Mouse (Mus musculus) brain, embryonic 18.5 days (tissue): ENCODE measurements at regions not wholly inside any gene's neighbourhood (a gene's known extent, or its start where the extent isn't known, plus 50 kb on each side); places are given as distances from the start of the nearest gene placed in this dataset.

Experiments used
- DNase-seq: peaks from one replicate; pipeline ENCODE4 v3.0.0-alpha.2; 2012; ENCODE audit warnings: low read depth, low spot score

- DNase-seq, result no peak
Measured at GRCm38 (mm10) chr15:37166744-37167143, 159.2 kb upstream of the Zfp706 start.

- DNase-seq, result no peak
Measured at GRCm38 (mm10) chr15:37165887-37166507, 158.4 kb upstream of the Zfp706 start.

GRCm38 (mm10) chr15:37165216-37165615 lies 157.6 kb upstream of the Zfp706 start:
- no peak for DNase-seq

DNA sequence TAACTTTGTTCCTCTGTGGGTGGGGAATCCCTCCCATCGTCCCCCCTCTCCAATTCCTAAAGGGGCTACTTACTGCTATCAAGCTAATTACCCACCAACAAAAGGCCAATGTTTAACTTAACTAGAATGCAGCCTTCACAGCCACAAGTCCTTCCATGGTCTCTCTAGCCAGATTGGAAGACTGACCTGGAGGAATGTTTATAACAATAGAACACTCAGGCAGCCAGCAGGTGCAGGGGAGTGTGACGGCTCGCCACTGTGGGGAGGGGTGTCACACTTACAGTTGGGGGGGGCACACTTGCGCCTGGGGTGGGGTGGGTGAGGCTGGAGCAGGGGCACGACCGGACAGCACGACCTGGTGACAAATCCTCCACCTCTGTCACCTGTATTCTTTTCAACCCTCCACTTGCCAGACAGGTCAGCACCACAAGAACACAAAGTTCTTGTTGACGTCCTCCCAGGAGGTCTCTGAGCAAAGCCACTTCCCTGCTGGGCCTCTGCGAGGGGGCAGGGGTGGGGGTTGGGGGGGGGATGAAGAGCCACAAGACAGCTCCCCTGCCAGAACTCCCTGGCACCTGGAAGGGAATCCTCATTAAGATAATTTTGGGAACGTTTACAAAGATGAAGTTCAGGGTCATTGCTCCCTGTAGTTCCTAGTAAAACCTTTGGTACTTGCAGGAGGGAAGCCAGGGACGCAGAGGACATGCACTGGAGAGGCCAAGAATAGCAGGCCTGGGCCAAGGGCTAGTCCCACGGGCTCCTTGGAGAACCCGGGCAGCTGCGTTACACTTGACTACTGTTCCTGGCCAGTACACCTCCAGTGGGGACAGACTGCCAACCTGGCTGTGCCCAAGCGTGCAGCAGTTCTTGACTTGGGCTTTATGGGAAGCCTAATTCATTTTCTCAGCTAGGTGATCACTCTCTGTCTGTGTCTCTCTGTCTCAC lies 156.9 kb upstream of the Zfp706 start:
- DNase-seq, result no peak

- DNase-seq, result no peak
Measured at GRCm38 (mm10) chr15:37159956-37160355, 152.4 kb upstream of the Zfp706 start.

DNA sequence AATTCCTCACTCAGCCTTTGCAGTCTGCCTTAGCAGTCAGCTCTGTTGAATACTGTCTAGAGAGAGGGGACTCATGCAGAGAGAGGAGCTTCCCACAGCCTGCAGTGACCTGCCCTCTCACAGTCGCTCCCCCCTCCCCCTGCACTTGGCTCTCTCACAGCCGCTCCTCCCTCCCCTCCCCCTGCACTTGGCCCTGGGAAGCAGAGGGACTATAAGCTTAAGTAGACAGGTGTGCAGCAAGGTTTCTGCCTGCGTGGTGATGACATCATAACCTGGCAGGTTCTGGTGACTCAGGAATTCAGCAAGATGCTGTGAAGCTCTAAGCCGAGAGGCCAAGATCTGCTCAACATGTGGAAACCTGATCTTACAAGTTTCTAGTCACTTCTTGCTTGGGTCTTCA lies 151.8 kb upstream of the Zfp706 start:
- no peak for DNase-seq

DNA sequence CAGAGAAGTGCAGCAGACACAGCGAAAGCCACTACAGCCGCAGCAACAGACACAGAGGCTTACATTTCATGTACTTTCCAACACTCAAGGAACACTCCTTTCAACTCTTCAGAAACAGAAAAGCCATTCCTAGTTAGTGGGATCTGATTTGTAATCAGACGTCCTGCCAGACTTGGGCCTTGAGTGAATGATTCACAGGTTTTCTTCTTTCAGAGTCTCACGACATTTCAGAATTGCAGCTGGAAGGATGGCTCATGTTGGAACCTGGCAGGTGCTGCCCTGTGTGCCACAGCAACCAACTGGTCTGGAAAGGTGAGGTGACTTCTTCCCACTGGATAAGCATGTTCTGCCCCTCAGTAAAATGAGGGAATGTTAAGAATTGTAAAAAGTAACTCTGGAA lies 149.8 kb upstream of the Zfp706 start:
- no peak for DNase-seq

- DNase-seq, result no peak
Measured at GRCm38 (mm10) chr15:37154934-37155333, 147.4 kb upstream of the Zfp706 start.

DNA sequence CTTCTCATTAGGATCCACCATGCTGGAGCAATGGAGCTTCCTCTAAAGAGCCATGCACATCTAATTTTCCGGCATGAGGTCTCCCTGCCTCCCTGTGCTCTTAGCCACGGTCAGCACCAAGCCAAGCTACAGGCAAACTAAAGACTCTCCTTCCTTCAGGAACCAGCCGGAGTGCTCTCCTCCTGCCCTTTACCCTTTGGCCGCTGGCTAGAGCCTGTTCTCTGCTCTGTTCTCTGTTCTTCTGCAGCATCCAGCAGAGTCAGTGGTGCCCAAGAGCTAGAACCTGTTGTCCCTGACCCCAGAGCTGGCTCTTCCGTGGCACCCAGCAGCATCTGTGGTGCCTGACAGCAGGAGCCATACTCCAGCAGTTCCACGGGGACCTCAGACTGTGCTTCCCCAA lies 145.6 kb upstream of the Zfp706 start:
- no peak for DNase-seq

DNA sequence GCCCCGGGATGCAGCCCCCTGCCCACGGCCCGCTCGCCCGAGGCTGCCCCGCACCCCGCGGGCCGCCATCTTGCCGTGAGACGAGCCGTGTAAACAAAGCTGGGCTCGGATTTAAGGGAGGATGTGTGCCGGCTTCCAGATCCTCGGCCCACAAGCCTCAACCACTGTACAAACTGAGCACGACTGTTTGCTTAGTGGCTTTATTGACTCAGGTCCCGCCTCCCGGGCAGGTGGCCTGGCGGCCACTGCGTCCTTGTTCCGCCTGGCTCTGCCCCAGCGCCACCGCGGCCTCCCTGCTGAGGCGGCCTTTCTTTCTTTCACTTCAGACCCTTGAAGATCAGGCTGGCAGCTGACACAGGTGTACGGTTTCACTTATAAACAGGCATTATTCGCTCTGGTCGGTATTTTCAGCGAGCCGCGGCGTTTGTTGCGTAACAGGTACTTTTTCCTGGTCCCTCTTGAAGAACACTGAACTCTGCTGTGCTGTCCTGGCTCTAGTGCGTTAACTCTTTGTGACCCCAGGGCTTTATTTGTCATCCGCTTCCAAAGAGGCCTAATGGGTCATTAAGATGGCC lies 128.1 kb upstream of the Zfp706 start:
- DNase-seq, result no peak

DNA sequence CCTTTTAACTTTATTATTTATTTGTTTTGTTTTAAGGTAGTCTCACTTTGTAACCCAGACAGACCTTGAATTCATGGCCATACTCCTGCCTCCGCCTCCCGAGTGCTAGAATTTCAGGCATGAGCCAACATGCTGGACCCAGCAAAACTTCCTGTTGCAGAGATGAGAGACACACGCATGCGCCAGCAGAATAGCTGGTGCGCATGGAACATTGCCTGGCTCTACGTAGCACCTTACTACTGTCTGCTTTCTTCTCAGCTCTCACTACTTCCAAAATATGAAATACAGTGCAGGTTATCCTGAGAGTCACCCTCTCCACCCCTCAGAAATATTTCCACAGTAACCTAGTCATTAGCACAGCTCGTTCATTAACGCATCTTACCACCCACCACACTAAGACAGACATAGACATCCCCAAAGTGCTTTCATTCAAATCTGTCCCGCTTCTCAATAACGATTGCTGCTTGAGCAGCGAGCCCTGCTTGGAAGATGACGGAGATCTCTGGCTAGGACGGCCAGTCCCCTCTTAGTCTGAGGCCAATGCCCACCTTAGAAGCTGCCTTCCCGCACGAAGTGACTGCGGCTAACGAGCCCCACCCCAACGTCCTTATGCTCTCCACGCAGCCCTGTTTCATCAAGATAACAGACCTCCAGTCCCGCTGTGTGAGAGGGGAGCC lies 127.5 kb upstream of the Zfp706 start:
- no peak for DNase-seq

DNA sequence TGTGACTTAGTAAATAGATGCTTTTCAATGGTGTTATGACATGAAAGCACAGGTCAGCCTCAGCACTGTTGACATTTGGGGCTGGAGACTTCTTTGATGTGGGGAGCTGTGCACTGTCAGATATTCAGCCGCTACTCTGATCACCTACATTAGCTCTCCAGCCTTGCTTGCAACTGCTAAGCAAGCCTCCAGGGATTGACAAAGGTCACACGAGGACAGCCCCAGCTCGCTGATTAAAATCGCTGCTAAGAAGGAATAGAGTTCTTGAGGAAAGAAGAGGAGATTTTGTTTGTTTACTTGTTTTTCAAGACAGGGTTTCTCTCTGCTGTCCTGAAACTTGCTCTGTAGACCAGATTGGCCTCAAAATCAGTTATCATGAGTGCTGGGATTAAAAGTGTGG lies 126.8 kb upstream of the Zfp706 start:
- no peak for DNase-seq

- peak; percentile 64 for DNase-seq
Measured at GRCm38 (mm10) chr15:37133916-37134315, 126.3 kb upstream of the Zfp706 start.

DNA sequence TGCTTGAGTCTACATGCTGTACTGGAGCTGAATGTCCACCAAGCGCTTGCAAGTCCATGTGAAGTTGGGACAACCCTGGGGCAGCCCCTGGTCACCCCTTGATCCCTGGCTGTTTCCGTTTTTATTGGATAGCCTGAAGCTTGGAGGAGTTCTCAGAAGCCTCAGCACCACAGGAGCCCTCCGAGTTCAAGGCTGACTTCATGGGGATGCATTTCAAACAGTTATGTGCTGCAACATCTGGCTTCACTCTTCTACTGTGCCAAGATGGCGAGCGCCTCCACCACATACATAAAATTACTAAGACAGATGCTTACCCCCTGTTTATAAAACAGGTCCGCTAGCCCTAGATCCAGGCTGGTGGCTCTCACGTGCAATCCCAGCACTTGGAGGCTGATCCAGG lies 120.1 kb upstream of the Zfp706 start:
- DNase-seq, result no peak

DNA sequence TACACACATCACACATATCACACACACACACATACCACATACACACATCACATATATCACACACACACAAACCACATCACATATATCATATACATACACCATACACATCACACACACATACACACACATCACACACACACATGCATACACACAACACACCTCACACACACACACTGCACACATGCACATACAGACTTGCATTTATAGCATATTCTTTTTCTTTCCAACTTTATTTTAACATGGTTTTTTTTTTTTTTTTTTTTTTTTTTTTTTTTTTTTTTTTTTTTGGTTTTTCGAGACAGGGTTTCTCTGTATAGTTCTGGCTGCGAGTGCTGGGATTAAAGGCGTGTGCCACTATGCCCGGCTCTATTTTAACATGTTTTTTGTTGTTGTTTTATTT lies 119.6 kb upstream of the Zfp706 start:
- no peak for DNase-seq

DNA sequence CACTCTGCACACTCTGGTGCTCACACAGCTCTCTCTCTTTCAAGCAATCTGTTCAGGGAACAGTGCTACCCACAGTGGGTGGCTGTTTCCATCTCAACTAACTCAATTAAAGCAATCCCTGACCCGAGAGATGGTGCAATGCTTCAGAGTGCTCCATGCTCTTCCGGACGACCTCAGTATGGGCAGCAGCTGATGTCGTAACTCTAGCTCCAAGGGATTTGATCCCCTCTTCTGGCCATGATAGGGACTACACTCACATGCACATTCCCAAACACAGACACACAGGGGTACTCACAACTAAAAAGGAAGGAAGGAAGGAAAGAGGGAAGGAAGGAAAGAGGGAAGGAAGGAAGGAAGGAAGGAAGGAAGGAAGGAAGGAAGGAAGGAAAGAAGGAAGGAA lies 118.2 kb upstream of the Zfp706 start:
- DNase-seq, result no peak

GRCm38 (mm10) chr15:37124951-37125350 lies 117.4 kb upstream of the Zfp706 start:
- no peak for DNase-seq

DNA sequence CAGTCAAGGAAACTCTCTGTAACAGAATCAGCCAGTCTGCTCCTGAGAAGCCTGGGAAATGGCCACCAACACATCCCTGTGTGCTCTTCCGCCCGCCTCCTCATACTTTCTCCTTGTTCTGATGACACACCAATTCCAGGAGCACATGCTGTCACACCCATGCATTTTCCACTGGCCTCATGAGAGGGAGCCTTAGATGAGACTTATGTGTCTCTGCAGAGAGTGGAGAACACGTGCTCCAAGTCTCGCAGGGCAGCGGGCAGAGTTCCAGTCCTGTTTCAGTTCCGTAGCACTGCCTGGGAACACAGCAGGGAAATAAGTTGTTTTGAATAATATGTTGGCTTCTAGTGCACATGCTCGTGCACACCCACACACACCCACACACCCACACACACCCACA lies 116.7 kb upstream of the Zfp706 start:
- no peak for DNase-seq

DNA sequence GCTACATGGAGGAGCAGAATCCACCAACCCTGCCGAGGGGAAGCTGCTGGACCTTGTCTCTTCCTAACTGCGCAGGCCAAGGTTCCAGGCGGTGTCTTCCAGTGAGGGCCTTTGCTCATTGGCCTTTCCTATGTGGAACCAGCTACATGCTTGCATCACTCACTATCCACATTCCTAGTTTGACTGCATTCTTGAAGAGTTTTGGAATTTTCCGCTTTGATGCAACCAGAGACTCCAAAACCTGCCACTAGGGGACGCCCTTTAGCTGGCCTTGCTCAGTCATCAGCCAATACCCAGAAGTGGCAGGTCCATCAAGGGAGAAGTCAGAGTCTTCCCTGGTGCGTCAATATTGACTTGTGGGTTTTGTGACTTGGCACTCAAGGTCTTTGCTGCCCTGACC lies 112.8 kb upstream of the Zfp706 start:
- no peak for DNase-seq

- DNase-seq, result peak; percentile 52
Measured at GRCm38 (mm10) chr15:37114119-37114518, 106.5 kb upstream of the Zfp706 start.

- DNase-seq, result no peak
Measured at GRCm38 (mm10) chr15:37110462-37110861, 102.9 kb upstream of the Zfp706 start.

GRCm38 (mm10) chr15:37102035-37102555 lies 94.5 kb upstream of the Zfp706 start:
- no peak for DNase-seq
